Mouse (Mus musculus) kidney, postnatal 36 days (tissue): ENCODE data around the gene Hdac4.
A peak's percentile ranks its signal among the peaks of the same experiment; 100 is the strongest.

Experiments
- DNase-seq, 2 experiments: peaks; one replicate each; pipeline ENCODE4 v3.0.0; 2021 to 2022; ENCODE audit warnings: mixed read lengths in 2 of 2

Gene Hdac4

DNA sequence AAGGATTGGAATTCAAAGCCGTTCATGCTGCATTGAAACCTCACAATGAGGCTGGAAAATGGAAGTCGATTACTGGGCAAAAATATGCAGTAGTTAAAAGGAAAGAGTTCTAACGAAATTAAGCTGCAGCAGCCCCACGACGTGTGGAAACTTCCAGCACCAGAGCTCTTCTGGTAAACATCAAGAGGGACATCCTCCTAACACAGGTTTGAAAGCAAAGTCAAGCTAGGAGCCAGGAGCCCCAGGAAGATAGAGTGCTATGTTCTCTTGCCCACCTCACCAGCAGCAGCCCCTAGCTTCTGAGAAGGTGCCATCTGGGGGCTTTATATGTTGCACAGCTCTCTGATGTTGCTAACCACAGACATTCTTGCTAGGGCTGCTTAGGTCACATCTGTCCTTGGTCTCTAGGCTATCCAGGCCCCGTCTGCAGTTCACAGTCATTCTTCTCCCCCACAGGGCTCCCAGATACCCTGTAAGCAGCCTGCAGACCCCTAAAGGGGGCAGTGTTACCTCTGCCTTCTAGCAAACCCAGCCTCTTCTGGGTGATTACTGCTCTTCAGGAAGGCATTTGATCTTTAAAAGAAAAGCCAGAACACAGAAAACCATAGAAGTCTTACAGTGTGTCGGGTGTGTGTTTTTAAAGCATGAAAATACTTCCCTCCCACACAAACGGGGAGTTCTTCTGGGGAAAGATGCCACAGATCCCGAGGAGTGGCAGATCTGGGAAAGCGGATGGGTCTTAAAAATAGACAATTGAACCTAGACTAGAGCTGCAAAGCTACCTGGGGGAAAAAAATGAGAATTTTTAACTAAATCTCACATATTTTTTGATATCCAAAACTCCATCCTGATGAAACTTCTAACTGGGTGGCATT is 17.2 kb downstream of the Hdac4 start:
- DNase-seq: no peak

GRCm38 (mm10) chr1:92177599-92177998 is 17.9 kb downstream of the Hdac4 start:
- no peak for DNase-seq

DNA sequence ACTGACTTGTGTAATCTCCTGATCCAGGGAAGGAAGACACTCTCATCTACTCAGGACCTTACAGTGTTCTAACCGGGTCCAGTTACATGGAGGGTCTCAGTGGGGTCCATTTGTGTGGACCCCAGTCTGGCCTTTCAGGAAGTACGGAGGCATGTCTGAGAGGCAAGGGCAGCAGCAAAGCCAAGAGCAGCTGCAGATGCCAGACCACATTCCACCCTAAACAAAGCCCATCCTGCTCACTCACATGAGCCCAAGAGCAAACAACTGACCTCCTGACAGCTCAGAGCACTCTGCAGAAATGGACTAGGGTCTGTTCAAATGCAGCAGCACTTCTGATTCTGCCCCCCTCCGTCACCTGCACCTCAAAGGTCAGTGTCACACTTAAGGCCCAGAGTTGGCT is 18.3 kb downstream of the Hdac4 start:
- DNase-seq: no peak

DNA sequence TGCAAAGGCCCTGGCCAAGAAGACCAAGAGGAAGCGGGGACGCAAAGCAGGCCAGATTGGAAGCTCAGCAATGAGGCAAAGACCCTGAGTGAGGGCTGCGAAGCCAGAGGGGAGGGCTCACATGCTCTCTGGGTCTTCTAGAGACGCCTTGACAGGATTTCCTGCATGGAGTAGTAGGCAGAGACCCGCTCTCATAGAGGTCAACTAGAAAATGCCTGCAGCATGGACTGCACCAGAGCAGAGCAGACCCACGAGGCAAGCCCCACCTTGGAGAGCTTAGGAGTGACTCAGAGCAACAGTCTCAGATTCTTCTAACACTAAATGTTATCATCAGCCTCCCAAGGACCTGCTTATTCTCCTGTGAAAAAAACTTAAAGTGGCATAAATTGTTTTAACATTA is 20.2 kb downstream of the Hdac4 start:
- no peak for DNase-seq

- DNase-seq: no peak
Measured at GRCm38 (mm10) chr1:92174898-92175255, 20.6 kb downstream of the Hdac4 start.

- DNase-seq: no peak
Measured at GRCm38 (mm10) chr1:92174251-92174897, 21.1 kb downstream of the Hdac4 start.

DNA sequence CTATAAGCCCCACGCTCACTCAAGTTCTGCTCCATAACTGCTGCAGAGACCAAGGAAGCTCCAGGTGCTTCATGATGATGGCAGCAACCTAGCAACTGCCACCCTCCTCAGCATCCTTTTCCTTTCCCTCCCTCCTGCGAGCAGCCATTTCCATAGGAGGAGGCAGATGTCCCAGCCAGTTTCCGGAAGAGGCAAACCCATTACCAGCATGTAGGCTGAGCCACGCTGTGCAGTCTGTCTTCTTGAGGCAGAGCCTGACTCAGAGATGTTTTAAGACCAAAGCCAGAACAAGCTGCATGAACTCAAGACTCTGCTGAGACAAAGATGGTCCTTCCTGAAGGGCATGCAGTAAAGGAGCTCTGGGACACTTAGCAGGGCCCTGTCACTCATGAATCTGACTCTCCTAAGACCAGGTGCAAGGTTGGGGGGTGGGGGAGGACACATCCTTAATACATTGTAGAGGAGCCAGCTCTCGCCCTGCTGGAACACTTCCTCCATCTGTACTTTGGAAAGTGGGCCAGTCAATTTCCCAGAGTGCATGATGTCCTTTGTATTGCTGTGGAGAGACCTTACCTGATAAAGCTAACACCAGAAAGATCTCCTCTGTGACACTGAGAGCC is 24.8 kb downstream of the Hdac4 start:
- no peak for DNase-seq

DNA sequence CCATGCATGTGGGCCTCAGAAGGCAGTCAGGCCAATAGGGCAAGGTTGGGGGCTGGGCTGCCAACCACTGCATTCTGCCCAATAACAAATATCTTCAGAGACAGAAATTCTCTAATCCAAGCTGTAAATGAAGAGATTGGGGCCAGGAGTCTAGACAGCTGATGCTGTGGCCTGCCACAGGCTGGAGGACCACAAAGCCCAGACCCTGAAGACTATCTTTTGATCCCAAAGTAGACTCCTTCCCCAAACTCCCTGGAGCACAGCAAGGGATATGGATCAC is 25.8 kb downstream of the Hdac4 start:
- peak; percentile 30 to 58 for DNase-seq

- DNase-seq: no peak
Measured at GRCm38 (mm10) chr1:92168900-92169775, 26.4 kb downstream of the Hdac4 start.

- DNase-seq: no peak
Measured at GRCm38 (mm10) chr1:92163932-92164331, 31.6 kb downstream of the Hdac4 start.

GRCm38 (mm10) chr1:92159804-92160203 is 35.7 kb downstream of the Hdac4 start:
- no peak for DNase-seq

- no peak for DNase-seq
Measured at GRCm38 (mm10) chr1:92150201-92150600, 45.3 kb downstream of the Hdac4 start.

DNA sequence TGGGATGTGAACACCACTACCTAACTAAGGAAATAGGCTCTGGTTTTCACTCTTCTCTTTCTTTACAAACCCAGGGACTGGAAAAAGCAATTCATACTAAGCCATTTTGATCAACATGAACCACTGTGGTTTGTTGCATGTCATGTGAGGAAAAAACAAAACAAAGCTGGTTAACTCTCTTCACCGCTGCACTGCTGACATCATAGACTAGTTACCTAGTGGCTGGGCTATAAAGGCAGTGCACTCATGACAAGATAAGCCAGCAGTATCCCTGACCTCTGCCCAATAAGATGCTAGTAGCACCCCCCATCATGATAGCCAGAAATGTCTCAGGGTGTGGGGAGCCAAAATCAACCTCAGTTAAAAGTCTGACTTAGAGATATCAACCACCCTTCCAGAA is 47.0 kb downstream of the Hdac4 start:
- DNase-seq: no peak

GRCm38 (mm10) chr1:92144868-92145534 is 50.5 kb downstream of the Hdac4 start:
- DNase-seq: peak; percentile 14 to 40

- no peak for DNase-seq
Measured at GRCm38 (mm10) chr1:92143331-92143895, 52.1 kb downstream of the Hdac4 start.

GRCm38 (mm10) chr1:92142793-92143192 is 52.7 kb downstream of the Hdac4 start:
- no peak for DNase-seq

GRCm38 (mm10) chr1:92139001-92139400 is 56.5 kb downstream of the Hdac4 start:
- DNase-seq: no peak

DNA sequence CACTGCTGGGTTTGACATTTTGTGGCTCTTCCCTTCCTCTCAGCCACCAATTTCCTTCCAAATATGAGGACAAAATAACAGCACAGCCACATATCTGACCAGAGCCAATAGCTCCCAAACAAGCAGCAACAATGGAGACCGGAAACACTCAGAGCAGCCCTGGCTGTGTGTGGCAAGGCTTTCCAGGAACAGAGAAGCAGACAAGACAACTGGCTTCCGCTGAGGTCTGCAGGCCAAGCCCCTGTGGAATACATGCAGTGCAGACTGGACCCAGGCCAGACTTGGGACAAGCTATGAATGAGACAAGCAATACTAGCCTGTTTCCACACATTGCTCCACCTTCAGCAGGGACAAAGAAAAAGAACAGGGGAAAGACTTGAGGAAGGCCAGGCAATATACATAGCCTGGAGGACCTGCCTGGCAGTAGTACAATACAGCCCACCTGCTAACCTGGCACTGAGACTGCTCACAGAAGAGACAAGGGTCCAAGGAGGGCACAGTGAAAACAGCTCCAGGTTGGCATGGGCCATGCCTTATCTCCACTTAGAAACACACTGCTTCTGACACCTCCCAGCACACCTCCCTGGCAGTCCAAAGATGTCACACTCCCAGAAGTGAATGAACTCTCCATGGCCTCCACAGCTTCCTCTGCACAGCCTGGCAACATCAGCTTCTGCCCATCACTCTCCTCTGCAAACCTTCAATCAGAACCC is 58.2 kb downstream of the Hdac4 start:
- DNase-seq: peak; percentile 84 to 85

GRCm38 (mm10) chr1:92136362-92136761 is 59.1 kb downstream of the Hdac4 start:
- no peak for DNase-seq

DNA sequence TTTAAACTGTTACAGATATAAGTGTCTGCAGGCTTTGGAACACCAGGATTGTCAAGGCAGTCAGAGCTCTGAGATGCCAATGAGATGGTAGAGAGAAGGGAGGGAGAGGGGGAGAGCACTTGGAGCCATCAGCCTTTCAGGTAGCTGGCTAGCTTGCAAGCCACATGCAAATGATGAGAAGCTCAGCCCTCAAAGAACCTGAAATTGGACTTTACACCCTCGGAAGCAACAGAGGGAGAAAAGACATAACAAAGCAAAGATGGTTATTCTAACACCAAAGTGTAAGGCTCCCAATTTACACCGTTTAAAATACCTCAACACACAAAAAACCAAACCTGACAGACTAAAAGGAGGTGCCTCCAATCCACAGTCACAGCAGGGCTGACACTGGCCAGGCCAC is 63.3 kb downstream of the Hdac4 start:
- DNase-seq: peak in 1 of 2 experiments; percentile 49

GRCm38 (mm10) chr1:92130470-92131100 is 64.9 kb downstream of the Hdac4 start:
- peak; percentile 89 to 96 for DNase-seq
